Mouse (Mus musculus): ENCODE data around the gene Tnni3k. TPM values are rescaled to one million over a fixed set of nuclear protein-coding genes. Genes with fewer than 3 reads are reported as not detected.

Gene Tnni3k
- polyA plus RNA-seq, 1 experiment from 2014 or later, result not detected

GRCm38 (mm10) chr3:154979101-154979500 lies 76.1 kb downstream of the Tnni3k start:
- Histone ChIP-seq H3K27me3 (ENCODE audit: control insufficient read depth, insufficient read depth, low read length) (no peaks in the 10 kb centered on the region), H3K4me3 (ENCODE audit: low read depth, low read length) (no peak overlapping the region), H3K4me1 (ENCODE audit: control insufficient read depth, insufficient read depth, low read length) (no peaks in the 10 kb centered on the region), H3K36me3 (ENCODE audit: control insufficient read depth, insufficient read depth, low read length) (no peaks in the 10 kb centered on the region), H3K9me3 (ENCODE audit: control insufficient read depth, low read length) (no peaks in the 10 kb centered on the region), H3K27ac (ENCODE audit: low read depth, low read length) (no peak overlapping the region), H3K9ac (ENCODE audit: low read length) (no peak overlapping the region), H3K4me2 (ENCODE audit: low read depth) (no peak overlapping the region)
- ATAC-seq (ENCODE audit: insufficient read depth, low FRiP score, low TSS enrichment), result no peak
- DNase-seq (ENCODE audit: low spot score), result no peak
- 85% methylated on average over 7 of the region's 7 CpGs for WGBS

GRCm38 (mm10) chr3:154971626-154972025 lies 83.6 kb downstream of the Tnni3k start:
- ATAC-seq (ENCODE audit: insufficient read depth, low FRiP score, low TSS enrichment), result no peak
- Histone ChIP-seq H3K4me2 (ENCODE audit: low read depth) (no peak overlapping the region), H3K9ac (ENCODE audit: low read length) (no peak overlapping the region), H3K27ac (ENCODE audit: low read depth, low read length) (no peak overlapping the region), H3K4me3 (ENCODE audit: low read depth, low read length) (no peak overlapping the region), H3K27me3 (ENCODE audit: control insufficient read depth, insufficient read depth, low read length) (no peaks in the 10 kb centered on the region), H3K4me1 (ENCODE audit: control insufficient read depth, insufficient read depth, low read length) (no peaks in the 10 kb centered on the region), H3K9me3 (ENCODE audit: control insufficient read depth, low read length) (no peaks in the 10 kb centered on the region), H3K36me3 (ENCODE audit: control insufficient read depth, insufficient read depth, low read length) (no peaks in the 10 kb centered on the region)
- no peak for DNase-seq (ENCODE audit: low spot score)
- 79% methylated on average over 1 of the region's 1 CpGs for WGBS

- Histone ChIP-seq H3K4me2 (ENCODE audit: low read depth) (no peak overlapping the region), H3K9ac (ENCODE audit: low read length) (no peak overlapping the region), H3K4me3 (ENCODE audit: low read depth, low read length) (no peak overlapping the region), H3K4me1 (ENCODE audit: control insufficient read depth, insufficient read depth, low read length) (no peaks in the 10 kb centered on the region), H3K27me3 (ENCODE audit: control insufficient read depth, insufficient read depth, low read length) (no peaks in the 10 kb centered on the region), H3K36me3 (ENCODE audit: control insufficient read depth, insufficient read depth, low read length) (no peaks in the 10 kb centered on the region), H3K27ac (ENCODE audit: low read depth, low read length) (no peak overlapping the region), H3K9me3 (ENCODE audit: control insufficient read depth, low read length) (no peaks in the 10 kb centered on the region)
- WGBS, result 82% methylated on average over 2 of the region's 2 CpGs
- DNase-seq (ENCODE audit: low spot score) (no peak), ATAC-seq (ENCODE audit: insufficient read depth, low FRiP score, low TSS enrichment) (no peak)
Measured at GRCm38 (mm10) chr3:154970981-154971380, 84.2 kb downstream of the Tnni3k start.

GRCm38 (mm10) chr3:154961284-154961683 lies 93.9 kb downstream of the Tnni3k start:
- H3K4me3 ChIP-seq (ENCODE audit: low read depth, low read length), result no peak overlapping the region
- ATAC-seq (ENCODE audit: insufficient read depth, low FRiP score, low TSS enrichment) (no peak), DNase-seq (ENCODE audit: low spot score) (no peak)
- no peaks in the 10 kb centered on the region for H3K27me3 ChIP-seq (ENCODE audit: control insufficient read depth, insufficient read depth, low read length)
- no peak overlapping the region for H3K9ac ChIP-seq (ENCODE audit: low read length)
- H3K4me2 ChIP-seq (ENCODE audit: low read depth), result no peak overlapping the region
- no peak overlapping the region for H3K27ac ChIP-seq (ENCODE audit: low read depth, low read length)
- WGBS, result 86% methylated on average over 3 of the region's 3 CpGs
- H3K36me3 ChIP-seq (ENCODE audit: control insufficient read depth, insufficient read depth, low read length), result no peaks in the 10 kb centered on the region
- no peaks in the 10 kb centered on the region for H3K9me3 ChIP-seq (ENCODE audit: control insufficient read depth, low read length)
- H3K4me1 ChIP-seq (ENCODE audit: control insufficient read depth, insufficient read depth, low read length), result no peaks in the 10 kb centered on the region

GRCm38 (mm10) chr3:154953088-154953487 lies 102.1 kb downstream of the Tnni3k start:
- H3K27ac ChIP-seq (ENCODE audit: low read depth, low read length), result no peak overlapping the region
- no peak overlapping the region for H3K4me3 ChIP-seq (ENCODE audit: low read depth, low read length)
- DNase-seq (ENCODE audit: low spot score) (no peak), ATAC-seq (ENCODE audit: insufficient read depth, low FRiP score, low TSS enrichment) (no peak)
- 69% methylated on average over 2 of the region's 2 CpGs for WGBS
- H3K4me2 ChIP-seq (ENCODE audit: low read depth), result no peak overlapping the region
- H3K9me3 ChIP-seq (ENCODE audit: control insufficient read depth, low read length), result no peaks in the 10 kb centered on the region
- H3K4me1 ChIP-seq (ENCODE audit: control insufficient read depth, insufficient read depth, low read length), result no peaks in the 10 kb centered on the region
- H3K9ac ChIP-seq (ENCODE audit: low read length), result no peak overlapping the region
- H3K36me3 ChIP-seq (ENCODE audit: control insufficient read depth, insufficient read depth, low read length), result no peaks in the 10 kb centered on the region
- no peaks in the 10 kb centered on the region for H3K27me3 ChIP-seq (ENCODE audit: control insufficient read depth, insufficient read depth, low read length)

GRCm38 (mm10) chr3:154949551-154949950 lies 105.7 kb downstream of the Tnni3k start:
- H3K4me2 ChIP-seq (ENCODE audit: low read depth), result no peak overlapping the region

GRCm38 (mm10) chr3:154945688-154946161 lies 109.5 kb downstream of the Tnni3k start:
- DNase-seq (ENCODE audit: low spot score), result no peak
- 75% methylated on average over 6 of the region's 6 CpGs for WGBS

More at GRCm38 (mm10) chr3:154949551-154949950, 105.7 kb downstream of the Tnni3k start:
- Histone ChIP-seq H3K9me3 (ENCODE audit: control insufficient read depth, low read length) (no peaks in the 10 kb centered on the region), H3K4me1 (ENCODE audit: control insufficient read depth, insufficient read depth, low read length) (no peaks in the 10 kb centered on the region), H3K27ac (ENCODE audit: low read depth, low read length) (no peak overlapping the region), H3K4me3 (ENCODE audit: low read depth, low read length) (no peak overlapping the region), H3K36me3 (ENCODE audit: control insufficient read depth, insufficient read depth, low read length) (no peaks in the 10 kb centered on the region), H3K9ac (ENCODE audit: low read length) (no peak overlapping the region), H3K27me3 (ENCODE audit: control insufficient read depth, insufficient read depth, low read length) (no peaks in the 10 kb centered on the region)
- no peak for DNase-seq (ENCODE audit: low spot score)
- ATAC-seq (ENCODE audit: insufficient read depth, low FRiP score, low TSS enrichment), result no peak
- 75% methylated on average over 2 of the region's 2 CpGs for WGBS

GRCm38 (mm10) chr3:154927757-154928156 lies 127.5 kb downstream of the Tnni3k start:
- Histone ChIP-seq H3K4me3 (ENCODE audit: low read depth, low read length) (no peak overlapping the region), H3K9ac (ENCODE audit: low read length) (no peak overlapping the region), H3K27me3 (ENCODE audit: control insufficient read depth, insufficient read depth, low read length) (no peaks in the 10 kb centered on the region), H3K36me3 (ENCODE audit: control insufficient read depth, insufficient read depth, low read length) (no peaks in the 10 kb centered on the region), H3K27ac (ENCODE audit: low read depth, low read length) (no peak overlapping the region), H3K9me3 (ENCODE audit: control insufficient read depth, low read length) (no peaks in the 10 kb centered on the region), H3K4me2 (ENCODE audit: low read depth) (no peak overlapping the region), H3K4me1 (ENCODE audit: control insufficient read depth, insufficient read depth, low read length) (no peaks in the 10 kb centered on the region)
- 70% methylated on average over 8 of the region's 8 CpGs for WGBS
- no peak for DNase-seq (ENCODE audit: low spot score)
- ATAC-seq (ENCODE audit: insufficient read depth, low FRiP score, low TSS enrichment), result no peak

More at GRCm38 (mm10) chr3:154945688-154946161, 109.5 kb downstream of the Tnni3k start:
- Histone ChIP-seq H3K27me3 (ENCODE audit: control insufficient read depth, insufficient read depth, low read length) (no peaks in the 10 kb centered on the region), H3K9ac (ENCODE audit: low read length) (no peak overlapping the region), H3K4me1 (ENCODE audit: control insufficient read depth, insufficient read depth, low read length) (no peaks in the 10 kb centered on the region), H3K4me3 (ENCODE audit: low read depth, low read length) (no peak overlapping the region), H3K9me3 (ENCODE audit: control insufficient read depth, low read length) (no peaks in the 10 kb centered on the region), H3K27ac (ENCODE audit: low read depth, low read length) (no peak overlapping the region), H3K4me2 (ENCODE audit: low read depth) (no peak overlapping the region), H3K36me3 (ENCODE audit: control insufficient read depth, insufficient read depth, low read length) (no peaks in the 10 kb centered on the region)
- ATAC-seq (ENCODE audit: insufficient read depth, low FRiP score, low TSS enrichment), result no peak

- DNase-seq (ENCODE audit: low spot score) (no peak), ATAC-seq (ENCODE audit: insufficient read depth, low FRiP score, low TSS enrichment) (no peak)
- H3K4me2 ChIP-seq (ENCODE audit: low read depth), result no peak overlapping the region
- H3K9ac ChIP-seq (ENCODE audit: low read length), result no peak overlapping the region
- WGBS, result 92% methylated on average over 8 of the region's 8 CpGs
- no peaks in the 10 kb centered on the region for H3K36me3 ChIP-seq (ENCODE audit: control insufficient read depth, insufficient read depth, low read length)
- H3K27ac ChIP-seq (ENCODE audit: low read depth, low read length), result no peak overlapping the region
- no peaks in the 10 kb centered on the region for H3K4me1 ChIP-seq (ENCODE audit: control insufficient read depth, insufficient read depth, low read length)
- H3K9me3 ChIP-seq (ENCODE audit: control insufficient read depth, low read length), result no peaks in the 10 kb centered on the region
- no peaks in the 10 kb centered on the region for H3K27me3 ChIP-seq (ENCODE audit: control insufficient read depth, insufficient read depth, low read length)
- H3K4me3 ChIP-seq (ENCODE audit: low read depth, low read length), result no peak overlapping the region
Measured at GRCm38 (mm10) chr3:154924936-154925335, 130.3 kb downstream of the Tnni3k start.
